Mouse (Mus musculus) lung, postnatal 10 days (tissue): ENCODE results near the gene Gm47955.
"Not testable (repeated sequence)": the region's sequence is repeated elsewhere in the genome, so short reads cannot be mapped to it uniquely, and the experiment has no call there.

Experiments used
- DNase-seq: peaks from one replicate; pipeline ENCODE4 v3.0.0; 2021

Gm47955 gene

GRCm38 (mm10) chr1:82959870-82960385, at the start of gene Gm47955:
Gene Gm47955 (plus strand): TSS chr1:82960286.
- peak; percentile 10 for DNase-seq

- DNase-seq = peak; percentile 7
Observed at GRCm38 (mm10) chr1:82913025-82913424, 47.1 kb upstream of the Gm47955 start, which contains the start of gene A030005L19Rik. Gene A030005L19Rik (plus strand): TSS chr1:82913325.

- not testable (repeated sequence) for DNase-seq
Observed at GRCm38 (mm10) chr1:82913434-82913833, 46.7 kb upstream of the Gm47955 start.

- DNase-seq = peak; percentile 56
Observed at GRCm38 (mm10) chr1:82924650-82925049, 35.4 kb upstream of the Gm47955 start, which contains the start of gene A030014E15Rik. Gene A030014E15Rik (plus strand): TSS chr1:82924917.

- not testable (repeated sequence) for DNase-seq
Observed at GRCm38 (mm10) chr1:82930558-82930957, 29.5 kb upstream of the Gm47955 start.

- DNase-seq = not testable (repeated sequence)
Observed at GRCm38 (mm10) chr1:82931326-82931725, 28.8 kb upstream of the Gm47955 start, which contains the start of gene Gm6217. Gene Gm6217 (minus strand): TSS chr1:82931399.

- DNase-seq = no peak
Observed at GRCm38 (mm10) chr1:82938666-82939065, 21.4 kb upstream of the Gm47955 start.

GRCm38 (mm10) chr1:82942505-82942904, 17.6 kb upstream of the Gm47955 start:
- peak; percentile 9 for DNase-seq

GRCm38 (mm10) chr1:82943295-82943694, 16.8 kb upstream of the Gm47955 start, which contains the start of gene A030003K21Rik:
Gene A030003K21Rik (minus strand): TSS chr1:82943388.
- not testable (repeated sequence) for DNase-seq

GRCm38 (mm10) chr1:82946029-82946428, 14.1 kb upstream of the Gm47955 start:
- DNase-seq = not testable (repeated sequence)

- no peak for DNase-seq
Observed at GRCm38 (mm10) chr1:82948601-82949000, 11.5 kb upstream of the Gm47955 start.

GRCm38 (mm10) chr1:82955913-82956312, 4.2 kb upstream of the Gm47955 start, which contains the start of gene Gm7544:
Gene Gm7544 (minus strand): TSS chr1:82956013.
- not testable (repeated sequence) for DNase-seq

- DNase-seq = no peak
Observed at GRCm38 (mm10) chr1:82966413-82966812, 6.3 kb downstream of the Gm47955 start.

GRCm38 (mm10) chr1:82972046-82972445, 12.0 kb downstream of the Gm47955 start:
- peak; percentile 66 for DNase-seq

- peak; percentile 43 for DNase-seq
Observed at GRCm38 (mm10) chr1:82973244-82973643, 13.2 kb downstream of the Gm47955 start.

- peak; percentile 59 for DNase-seq
Observed at GRCm38 (mm10) chr1:82973901-82974300, 13.8 kb downstream of the Gm47955 start.

GRCm38 (mm10) chr1:82974342-82974741, 14.3 kb downstream of the Gm47955 start:
- DNase-seq = peak; percentile 78

GRCm38 (mm10) chr1:82975750-82976149, 15.7 kb downstream of the Gm47955 start:
- peak; percentile 61 for DNase-seq

GRCm38 (mm10) chr1:82977840-82978239, 17.8 kb downstream of the Gm47955 start:
- DNase-seq = no peak

- DNase-seq = no peak
Observed at GRCm38 (mm10) chr1:82986738-82987137, 26.7 kb downstream of the Gm47955 start.

- peak; percentile 74 for DNase-seq
Observed at GRCm38 (mm10) chr1:82987530-82988198, 27.6 kb downstream of the Gm47955 start.

GRCm38 (mm10) chr1:82991062-82991461, 31.0 kb downstream of the Gm47955 start:
- DNase-seq = no peak

- no peak for DNase-seq
Observed at GRCm38 (mm10) chr1:82991596-82991995, 31.5 kb downstream of the Gm47955 start.

GRCm38 (mm10) chr1:82992093-82992492, 32.0 kb downstream of the Gm47955 start:
- DNase-seq = no peak
